Mouse (Mus musculus) midbrain, embryonic 12.5 days (tissue): ENCODE measurements around the gene Parg. TPM values are rescaled to one million over a fixed set of nuclear protein-coding genes. Genes with fewer than 3 reads are reported as not detected.
A peak's percentile ranks its signal among the peaks of the same experiment; 100 is the strongest.
"Not testable (repeated sequence)": the region's sequence is repeated elsewhere in the genome, so short reads cannot be mapped to it uniquely, and the experiment has no call there.

Experiments used
- ATAC-seq: fragments of 200-750 bp; cut with Nextera tagmentation; 2 replicates; pipeline ENCODE4 v1.8.0; 2017; ENCODE audit warnings: low read depth, moderate TSS enrichment, moderate library complexity; ENCODE audit not compliant: low FRiP score
- H3K27ac ChIP-seq: fragments of 300-500 bp; sonication (generic); replicated peaks from 2 replicates; pipeline ENCODE4 v1.5.1; 2016; ENCODE audit warnings: mild to moderate bottlenecking
- H3K27me3 ChIP-seq: fragments of 300-500 bp; sonication (generic); 2 replicates; pipeline ENCODE4 v1.6.1; 2016; ENCODE audit warnings: mild to moderate bottlenecking
- H3K36me3 ChIP-seq: fragments of 300-500 bp; sonication (generic); 2 replicates; pipeline ENCODE4 v1.6.1; 2016
- H3K4me1 ChIP-seq: fragments of 300-500 bp; sonication (generic); 2 replicates; pipeline ENCODE4 v1.6.1; 2016
- H3K4me2 ChIP-seq: fragments of 300-500 bp; sonication (generic); replicated peaks from 2 replicates; pipeline ENCODE4 v1.6.1; 2016; ENCODE audit warnings: mild to moderate bottlenecking, moderate library complexity
- H3K4me3 ChIP-seq: fragments of 300-500 bp; sonication (generic); 2 replicates; pipeline ENCODE4 v1.5.1; 2016; ENCODE audit warnings: mild to moderate bottlenecking
- H3K9ac ChIP-seq: fragments of 300-500 bp; sonication (generic); replicated peaks from 2 replicates; pipeline ENCODE4 v1.6.1; 2016; ENCODE audit warnings: mild to moderate bottlenecking, moderate library complexity
- H3K9me3 ChIP-seq: fragments of 300-500 bp; sonication (generic); 2 replicates; pipeline ENCODE4 v1.6.1; 2016; ENCODE audit warnings: mild to moderate bottlenecking
- WGBS: fragments of 180-500 bp; shearing (Covaris S2); methylation state at CpG from one replicate; pipeline ENCODE4 v1.1.7; 2016; 5-methylcytosine and 5-hydroxymethylcytosine counted together
- polyA plus RNA-seq: library from polyadenylated mRNA; unstranded; fragments of >200 nt; fragmentation: Nextera tagmentation; extraction: Ambion mirVana; gene quantifications from 2 replicates; pipeline ENCODE4 v1.2.1, GENCODE M21; 2016

The Parg gene
- polyA plus RNA-seq, 1 experiment from 2014 or later: 61.5 TPM

DNA sequence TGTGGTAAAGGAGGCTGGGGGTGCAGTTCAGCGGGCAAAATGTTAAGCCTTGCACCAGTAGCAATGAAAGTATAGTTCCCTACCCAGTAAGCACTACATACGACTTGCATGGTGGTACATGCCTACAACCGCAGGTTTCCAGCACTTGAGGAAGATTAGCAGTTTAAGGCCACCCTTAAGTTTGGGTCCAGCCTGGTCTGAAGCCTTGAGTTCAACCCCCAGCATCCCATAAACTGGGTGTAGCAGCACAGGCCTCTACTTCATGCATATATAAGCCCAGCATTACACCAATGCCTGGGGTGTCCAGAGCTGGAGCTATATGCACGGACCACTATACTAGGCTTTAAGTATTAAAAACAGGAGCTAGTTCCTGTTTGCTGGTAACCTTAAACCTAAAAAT lies 17.9 kb upstream of the Parg start:
- no peaks in the 10 kb centered on the region for H3K9me3 ChIP-seq
- H3K4me2 ChIP-seq: no peak overlapping the region
- H3K9ac ChIP-seq: no peak overlapping the region
- 95% methylated on average over 4 of the region's 4 CpGs for WGBS
- H3K27me3 ChIP-seq: no peaks in the 10 kb centered on the region
- no peak overlapping the region for H3K4me3 ChIP-seq
- no peaks in the 10 kb centered on the region for H3K4me1 ChIP-seq
- no peak for ATAC-seq
- H3K27ac ChIP-seq: no peak overlapping the region
- peaks cover 78% of the 10 kb centered on the region for H3K36me3 ChIP-seq

DNA sequence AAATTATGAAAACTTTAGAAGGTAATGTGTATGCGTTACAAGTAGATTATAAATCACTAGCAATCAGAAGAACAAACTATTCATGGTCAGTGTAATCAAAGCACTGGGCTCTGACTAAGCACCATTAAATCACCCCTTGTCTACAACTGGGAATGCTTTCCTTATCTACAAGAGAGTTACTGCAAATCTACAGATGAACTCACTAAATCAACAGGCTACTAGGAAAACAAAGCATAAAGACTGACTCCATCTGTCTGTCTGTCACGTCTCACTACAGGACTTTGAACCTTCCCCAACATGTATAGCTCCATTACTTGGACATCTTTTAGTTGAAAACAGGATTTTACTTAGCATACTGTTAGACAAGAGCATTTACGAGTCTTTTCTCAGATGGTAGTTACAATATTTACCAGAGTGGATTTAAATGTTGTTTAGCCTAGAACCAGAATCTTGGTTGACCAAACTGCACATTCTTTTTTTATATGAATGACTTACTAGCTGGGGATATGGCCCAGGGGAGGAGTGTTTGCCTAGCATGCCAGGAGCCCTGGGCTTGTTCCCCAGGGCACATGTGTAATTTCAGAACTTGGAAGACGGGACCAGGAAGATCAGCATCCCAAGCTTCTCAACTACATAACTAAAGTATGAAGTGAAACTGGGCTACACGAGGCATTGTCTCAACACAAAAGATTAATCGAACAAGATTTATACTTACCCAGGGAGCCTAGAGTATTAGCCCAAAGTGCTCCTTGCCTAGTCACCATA lies 10.9 kb upstream of the Parg start:
- ATAC-seq: no peak
- WGBS: 95% methylated on average over 6 of the region's 6 CpGs
- Histone ChIP-seq H3K4me3 (no peak overlapping the region), H3K9ac (no peak overlapping the region), H3K4me1 (no peaks in the 10 kb centered on the region), H3K4me2 (no peak overlapping the region), H3K9me3 (no peaks in the 10 kb centered on the region), H3K27me3 (no peaks in the 10 kb centered on the region), H3K27ac (no peak overlapping the region), H3K36me3 (peaks cover 64% of the 10 kb centered on the region)

DNA sequence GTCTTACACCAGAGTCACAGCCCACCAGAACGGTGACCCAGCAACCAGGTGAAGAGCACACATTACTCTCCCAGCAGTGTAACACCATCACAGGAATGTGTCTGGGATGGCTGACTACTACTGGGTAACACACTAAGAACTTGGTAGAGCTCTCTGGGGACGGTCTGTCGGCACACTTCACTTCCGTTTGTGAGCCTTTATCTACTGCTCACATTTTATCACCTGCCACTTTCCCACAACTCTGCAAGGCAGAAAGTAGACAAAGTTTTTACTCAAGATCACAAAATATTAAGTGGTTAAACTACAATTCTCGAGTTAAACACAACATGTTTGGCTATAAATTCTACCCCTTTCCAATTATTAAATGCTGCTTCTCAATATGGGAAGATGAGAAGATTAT lies 9.8 kb upstream of the Parg start:
- H3K36me3 ChIP-seq: peaks cover 60% of the 10 kb centered on the region
- no peak for ATAC-seq

DNA sequence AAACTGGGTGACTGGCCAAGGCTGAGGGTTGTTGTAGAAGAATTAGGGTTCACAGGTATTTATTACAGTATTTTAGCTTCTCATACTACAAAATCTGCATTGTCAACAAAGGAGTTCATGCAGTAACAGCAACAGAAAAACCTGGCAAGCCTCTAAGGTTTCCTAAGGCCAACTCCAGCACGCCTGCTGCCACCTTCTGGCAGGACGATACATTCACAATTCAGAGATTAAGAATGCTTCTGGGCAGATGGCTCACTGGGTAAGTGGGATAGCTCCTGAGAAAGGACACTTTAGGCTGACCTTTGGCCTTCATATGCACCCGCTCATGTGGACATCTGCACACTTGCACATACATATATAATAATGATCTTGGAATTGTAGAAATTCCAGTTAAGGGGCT lies 9.3 kb upstream of the Parg start:
- WGBS: 52% methylated on average over 3 of the region's 3 CpGs
- no peak for ATAC-seq
- H3K36me3 ChIP-seq: peaks cover 60% of the 10 kb centered on the region
- H3K27me3 ChIP-seq: no peaks in the 10 kb centered on the region
- H3K4me1 ChIP-seq: no peaks in the 10 kb centered on the region
- H3K9me3 ChIP-seq: no peaks in the 10 kb centered on the region
- no peak overlapping the region for H3K27ac ChIP-seq
- H3K9ac ChIP-seq: no peak overlapping the region
- H3K4me2 ChIP-seq: no peak overlapping the region
- no peak overlapping the region for H3K4me3 ChIP-seq

More for the DNA sequence above, 9.8 kb upstream of the Parg start:
- Histone ChIP-seq H3K27me3 (no peaks in the 10 kb centered on the region), H3K4me2 (no peak overlapping the region), H3K9me3 (no peaks in the 10 kb centered on the region), H3K27ac (no peak overlapping the region), H3K4me3 (no peak overlapping the region), H3K4me1 (no peaks in the 10 kb centered on the region), H3K9ac (no peak overlapping the region)
- WGBS: 90% methylated on average over 5 of the region's 5 CpGs

DNA sequence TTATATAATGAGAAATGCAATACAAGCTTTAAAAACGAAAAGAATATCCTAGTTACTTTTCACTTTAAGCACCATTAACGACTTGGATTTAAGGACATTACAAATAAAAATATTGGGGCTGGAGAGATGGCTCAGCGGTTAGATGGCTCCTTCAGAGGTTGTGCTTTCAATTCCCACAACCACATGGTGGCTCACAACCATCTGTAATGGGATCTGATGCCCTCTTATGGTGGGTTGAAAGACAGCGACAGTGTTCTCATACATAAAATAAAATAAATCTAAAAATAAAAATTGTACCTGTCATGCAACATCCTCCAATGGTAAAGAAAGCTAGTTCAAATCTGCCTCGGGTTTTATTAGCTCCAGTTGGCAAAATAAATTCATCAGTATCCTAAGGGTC lies 8.2 kb upstream of the Parg start:
- H3K4me3 ChIP-seq, H3K4me2 ChIP-seq, H3K9ac ChIP-seq, H3K27ac ChIP-seq, H3K4me1 ChIP-seq, ATAC-seq, H3K9me3 ChIP-seq, H3K27me3 ChIP-seq: not testable (repeated sequence)
- H3K36me3 ChIP-seq: peaks cover 58% of the 10 kb centered on the region
- WGBS: 84% methylated on average over 5 of the region's 5 CpGs

DNA sequence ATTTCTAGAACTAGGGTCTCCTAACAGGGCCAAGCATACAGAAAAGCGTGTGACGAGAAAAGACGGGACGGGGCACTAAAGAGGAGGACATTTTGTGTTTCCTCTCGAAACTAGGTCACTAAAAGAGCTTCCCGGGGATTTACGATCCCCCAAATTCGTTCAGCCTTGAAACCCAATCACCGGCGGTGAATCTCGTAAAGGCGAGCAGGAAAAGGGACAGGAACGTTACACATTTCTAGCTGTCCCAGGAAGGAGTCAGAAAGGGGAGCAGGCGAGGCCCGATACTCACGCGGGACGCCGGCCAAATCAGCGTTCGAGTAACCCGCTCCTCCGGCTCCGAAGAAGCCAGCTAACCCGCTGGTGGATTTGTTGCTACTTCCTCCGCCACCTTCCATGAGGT lies 395 bp upstream of the Parg start:
- no peaks in the 10 kb centered on the region for H3K27me3 ChIP-seq
- peak overlapping the region; percentile 98 for H3K4me3 ChIP-seq
- no peak overlapping the region for H3K27ac ChIP-seq
- peak; percentile 30; the same call in 1 of the 2 replicates for ATAC-seq
- WGBS: under 1% methylated on average over 26 of the region's 26 CpGs
- peaks cover 31% of the 10 kb centered on the region for H3K36me3 ChIP-seq
- peak overlapping the region; percentile 93 for H3K9ac ChIP-seq
- H3K9me3 ChIP-seq: peaks cover 6% of the 10 kb centered on the region; the same call in 1 of the 2 replicates
- H3K4me2 ChIP-seq: peak overlapping the region; percentile 61
- H3K4me1 ChIP-seq: peaks cover 25% of the 10 kb centered on the region

DNA sequence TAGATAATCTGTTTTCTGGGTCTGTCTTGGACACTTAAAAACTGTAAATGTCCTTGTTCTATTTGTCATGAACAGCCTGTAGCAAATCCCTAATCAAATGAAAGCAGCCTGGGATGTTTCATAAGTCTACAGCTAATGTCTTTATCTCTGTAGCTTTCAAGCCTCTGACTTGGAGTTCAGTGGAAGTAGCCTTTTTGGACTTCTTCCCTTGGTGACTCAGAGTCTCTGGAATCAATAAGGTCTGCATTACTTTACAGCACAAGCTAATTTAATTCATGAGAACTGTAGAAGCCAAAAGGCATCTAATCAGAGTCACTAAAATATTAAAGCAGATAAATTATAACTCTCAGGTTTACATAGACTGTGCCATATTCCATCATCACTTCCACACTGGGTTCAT lies 24.9 kb downstream of the Parg start:
- Histone ChIP-seq H3K4me3 (no peak overlapping the region), H3K27me3 (no peaks in the 10 kb centered on the region), H3K27ac (no peak overlapping the region), H3K4me1 (no peaks in the 10 kb centered on the region), H3K36me3 (peaks cover 7% of the 10 kb centered on the region), H3K9ac (no peak overlapping the region), H3K9me3 (no peaks in the 10 kb centered on the region), H3K4me2 (no peak overlapping the region)
- no peak for ATAC-seq

DNA sequence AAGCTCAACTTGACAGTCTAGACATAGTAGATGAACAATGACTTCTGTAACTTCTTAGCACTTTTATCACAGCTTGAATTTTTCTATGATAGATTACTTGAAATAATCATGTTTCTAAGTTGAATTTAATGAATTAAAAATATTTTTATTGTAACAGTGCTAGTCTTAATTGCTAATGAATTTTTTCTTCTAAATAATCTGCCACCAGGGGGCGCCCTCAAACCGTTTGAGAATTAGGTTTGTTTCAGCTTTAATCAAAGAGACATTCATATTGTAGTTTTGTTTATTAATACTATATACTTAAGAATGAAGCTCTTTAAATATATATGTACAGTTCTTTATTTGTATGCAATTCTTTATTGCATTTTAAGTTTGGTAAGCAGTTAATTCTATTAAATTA lies 27.2 kb downstream of the Parg start:
- Histone ChIP-seq H3K4me3 (no peak overlapping the region), H3K9ac (no peak overlapping the region), H3K9me3 (no peaks in the 10 kb centered on the region), H3K36me3 (peaks cover 10% of the 10 kb centered on the region), H3K4me1 (no peaks in the 10 kb centered on the region), H3K4me2 (no peak overlapping the region), H3K27me3 (no peaks in the 10 kb centered on the region), H3K27ac (no peak overlapping the region)
- 1% methylated on average over 2 of the region's 2 CpGs for WGBS
- no peak for ATAC-seq

DNA sequence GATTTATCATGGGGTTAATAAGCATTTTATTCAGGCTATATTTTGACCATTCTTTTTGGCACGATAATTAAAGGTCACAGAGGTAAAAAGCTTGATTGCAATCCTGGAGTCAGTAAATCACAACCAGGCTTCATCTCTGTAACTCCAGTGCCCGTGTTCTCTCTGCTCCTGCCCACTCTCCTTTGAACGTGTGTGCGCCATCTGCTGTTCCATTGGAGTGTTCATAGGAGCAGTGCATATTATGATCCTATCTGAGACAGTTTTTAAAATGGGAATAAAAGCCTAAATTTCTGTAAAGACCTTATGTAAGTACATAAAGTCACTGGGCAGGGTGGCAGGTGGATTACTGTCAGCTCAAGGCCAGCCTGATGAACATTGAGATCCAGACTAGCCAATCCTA lies 40.7 kb downstream of the Parg start:
- H3K4me3 ChIP-seq: no peak overlapping the region
- no peak overlapping the region for H3K27ac ChIP-seq
- no peak overlapping the region for H3K4me2 ChIP-seq
- WGBS: 83% methylated on average over 4 of the region's 4 CpGs
- no peak overlapping the region for H3K9ac ChIP-seq
- H3K27me3 ChIP-seq: no peaks in the 10 kb centered on the region
- H3K9me3 ChIP-seq: no peaks in the 10 kb centered on the region
- H3K36me3 ChIP-seq: peaks cover 20% of the 10 kb centered on the region
- peaks cover 6% of the 10 kb centered on the region for H3K4me1 ChIP-seq
- ATAC-seq: no peak

DNA sequence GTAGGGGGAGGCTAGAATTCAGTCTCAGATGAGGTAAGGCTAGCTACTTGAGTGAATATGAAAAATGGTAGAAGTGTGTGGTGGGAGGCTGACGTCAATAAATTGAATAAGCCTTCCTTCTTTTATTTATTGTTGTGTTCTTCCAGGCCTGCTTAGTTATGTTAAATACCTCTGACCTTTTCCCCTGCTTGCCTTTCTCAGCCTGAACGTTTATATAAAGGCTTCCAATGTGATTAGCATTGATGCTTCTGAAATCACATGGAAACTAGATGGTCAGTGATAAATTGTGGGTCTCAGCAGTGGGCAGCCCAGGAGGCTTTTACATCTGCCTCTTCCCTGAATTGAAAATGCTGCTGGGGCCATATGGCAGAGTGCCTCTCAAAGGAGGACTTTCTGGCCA lies 44.3 kb downstream of the Parg start:
- Histone ChIP-seq H3K4me3 (no peak overlapping the region), H3K27me3 (no peaks in the 10 kb centered on the region), H3K4me1 (peaks cover 6% of the 10 kb centered on the region), H3K27ac (no peak overlapping the region), H3K9ac (no peak overlapping the region), H3K9me3 (no peaks in the 10 kb centered on the region), H3K36me3 (peaks cover 17% of the 10 kb centered on the region), H3K4me2 (no peak overlapping the region)
- WGBS: 22% methylated on average over 2 of the region's 2 CpGs
- ATAC-seq: no peak

DNA sequence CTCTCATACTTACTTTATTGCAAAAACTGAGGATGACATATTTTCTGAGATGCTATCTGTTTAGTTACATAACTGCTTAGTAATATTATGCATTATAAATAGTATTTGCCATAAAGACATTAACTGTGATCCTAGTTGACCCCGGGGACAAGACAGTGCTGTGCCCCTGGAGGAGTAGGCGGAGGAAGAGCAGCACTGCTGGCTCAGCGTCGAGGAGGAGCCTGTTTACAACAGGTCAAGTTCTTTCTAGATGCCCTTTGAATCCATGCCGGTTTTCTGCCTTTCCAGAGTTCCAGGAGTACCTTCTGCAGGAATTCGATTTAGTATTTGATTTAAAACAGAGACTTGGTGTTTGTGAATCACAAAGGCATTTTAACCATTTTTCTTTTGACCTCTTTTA lies 47.9 kb downstream of the Parg start:
- Histone ChIP-seq H3K9ac (no peak overlapping the region), H3K9me3 (no peaks in the 10 kb centered on the region), H3K27ac (no peak overlapping the region), H3K4me3 (no peak overlapping the region), H3K4me1 (peaks cover 6% of the 10 kb centered on the region), H3K4me2 (no peak overlapping the region), H3K27me3 (no peaks in the 10 kb centered on the region), H3K36me3 (peaks cover 6% of the 10 kb centered on the region; the same call in 1 of the 2 replicates)
- 84% methylated on average over 6 of the region's 6 CpGs for WGBS
- ATAC-seq: no peak

DNA sequence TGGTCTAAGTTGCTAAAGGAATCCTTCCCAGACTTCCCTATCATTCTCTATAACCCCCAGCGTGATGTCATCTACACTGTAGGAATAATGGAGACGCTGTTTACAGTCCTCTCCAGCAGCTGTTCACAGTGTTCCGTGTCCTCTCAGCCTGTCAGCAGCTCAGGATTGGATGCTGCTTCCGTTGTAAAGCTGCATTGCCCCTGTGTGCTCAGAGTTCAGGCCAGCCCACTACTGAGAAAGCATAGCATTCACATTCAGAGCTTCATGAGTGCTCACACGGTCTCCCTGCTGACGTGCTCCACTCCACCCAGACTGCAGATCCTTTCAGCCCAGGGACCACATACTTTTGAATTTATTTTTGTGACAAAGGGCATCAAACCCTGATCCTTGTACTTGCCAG lies 59.1 kb downstream of the Parg start:
- Histone ChIP-seq H3K4me2 (no peak overlapping the region), H3K9me3 (no peaks in the 10 kb centered on the region), H3K4me1 (no peaks in the 10 kb centered on the region), H3K27ac (no peak overlapping the region), H3K27me3 (no peaks in the 10 kb centered on the region), H3K9ac (no peak overlapping the region), H3K36me3 (peaks cover 40% of the 10 kb centered on the region), H3K4me3 (no peak overlapping the region)
- 88% methylated on average over 6 of the region's 6 CpGs for WGBS
- ATAC-seq: no peak

DNA sequence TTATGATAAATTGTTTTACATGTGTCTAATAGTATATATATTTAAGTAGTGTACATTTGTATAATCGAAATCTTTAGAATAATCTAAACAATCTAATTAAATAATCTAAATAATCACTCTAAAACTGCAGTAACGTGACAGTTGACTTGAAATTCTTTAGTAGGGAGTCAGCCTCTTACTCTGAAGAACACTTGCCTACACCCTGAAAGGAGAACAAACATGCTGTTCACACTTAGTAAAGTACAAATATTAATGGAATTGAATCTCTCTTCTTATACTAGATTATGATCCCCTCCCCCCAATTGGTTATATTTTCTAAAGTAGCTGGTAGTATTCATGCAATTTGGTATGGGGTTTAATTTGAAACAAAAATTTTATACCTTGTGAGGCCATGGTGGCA lies 60.0 kb downstream of the Parg start:
- no peak overlapping the region for H3K4me2 ChIP-seq
- no peak overlapping the region for H3K27ac ChIP-seq
- peaks cover 40% of the 10 kb centered on the region for H3K36me3 ChIP-seq
- WGBS: 93% methylated on average over 2 of the region's 2 CpGs
- no peak for ATAC-seq
- no peaks in the 10 kb centered on the region for H3K27me3 ChIP-seq
- H3K9ac ChIP-seq: no peak overlapping the region
- no peaks in the 10 kb centered on the region for H3K9me3 ChIP-seq
- no peaks in the 10 kb centered on the region for H3K4me1 ChIP-seq
- H3K4me3 ChIP-seq: no peak overlapping the region
